Mouse (Mus musculus) cerebellum, adult 9-11 months (tissue): Measurements from ENCODE around the gene Lgr4.

Experiments used
- DNase-seq: peaks from one replicate; pipeline ENCODE4 v3.0.0; 2022

The Lgr4 gene

DNA sequence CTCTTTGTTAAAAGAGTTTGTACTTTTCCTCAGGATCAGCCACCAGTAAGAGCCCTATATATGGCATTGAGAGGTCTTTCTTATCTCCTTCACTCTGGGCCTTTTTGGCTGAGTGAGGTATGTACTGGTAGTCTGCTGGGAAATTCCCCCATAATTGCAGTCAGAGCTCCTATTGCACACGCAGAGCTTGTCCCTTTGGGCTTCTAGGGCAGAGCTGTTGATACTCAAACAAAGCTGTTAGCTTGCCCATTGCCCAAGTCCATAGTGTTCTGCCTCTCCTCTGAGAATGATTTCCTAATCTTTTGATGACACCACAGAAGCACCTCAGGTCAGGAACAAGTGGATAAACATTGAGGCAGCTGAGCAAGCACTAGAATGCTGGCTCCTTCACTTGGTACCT, 67.5 kb downstream of the Lgr4 start:
- DNase-seq: no peak

DNA sequence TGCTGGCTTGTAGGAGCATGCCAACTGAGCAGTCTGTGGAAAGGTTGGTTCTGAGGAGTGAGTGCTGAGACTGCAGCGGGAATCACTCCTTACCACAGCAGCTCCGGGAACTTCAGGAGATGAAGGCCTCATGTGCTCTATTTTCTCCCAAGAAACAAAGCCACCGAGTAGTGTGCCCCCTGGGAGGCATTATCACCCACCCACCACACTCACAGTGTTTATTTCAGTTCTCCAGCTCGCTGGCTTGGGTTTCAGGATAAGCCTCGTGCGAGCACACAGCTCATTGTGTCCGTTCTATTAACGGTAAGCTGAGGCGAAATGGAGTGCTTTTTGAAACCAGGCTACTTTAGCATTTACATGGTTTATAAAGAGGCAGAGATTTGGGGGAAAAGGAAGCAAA, 68.1 kb downstream of the Lgr4 start:
- no peak for DNase-seq

DNA sequence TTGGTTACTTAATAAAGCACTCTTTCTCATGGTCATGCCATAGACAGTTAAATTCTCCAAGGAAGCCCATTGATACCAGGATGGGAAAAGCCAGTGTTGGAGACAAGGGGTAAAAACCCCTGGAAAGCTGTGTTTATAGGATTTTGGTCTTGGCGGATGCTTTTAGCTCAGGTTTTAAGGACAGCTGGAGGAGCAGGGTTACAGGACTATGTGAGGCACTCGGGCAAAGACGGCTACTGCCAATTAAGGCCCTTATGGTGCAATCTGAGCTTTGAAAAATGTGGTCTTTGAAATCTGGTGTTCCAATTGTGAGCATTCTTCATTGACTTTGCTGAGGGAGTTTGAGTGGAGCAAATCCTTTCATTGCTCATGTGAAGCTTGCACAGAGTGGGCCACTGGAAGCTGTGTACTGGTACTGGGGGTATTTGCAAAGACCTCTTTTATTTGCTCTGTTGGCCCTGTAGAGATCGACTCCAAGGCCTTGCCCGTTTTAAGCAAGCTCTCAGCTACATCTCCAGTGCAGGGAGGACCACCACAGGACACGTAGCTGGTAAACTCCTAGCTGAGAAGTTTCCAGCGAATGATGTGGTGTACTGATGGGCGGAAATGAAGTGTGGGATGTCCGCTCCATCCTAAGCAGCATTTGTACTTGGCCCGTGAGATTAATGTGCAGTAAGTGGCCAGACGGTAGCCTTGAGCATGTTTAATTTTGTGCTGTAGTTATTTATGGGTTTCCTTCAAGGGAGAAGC, 68.8 kb downstream of the Lgr4 start:
- DNase-seq: no peak

DNA sequence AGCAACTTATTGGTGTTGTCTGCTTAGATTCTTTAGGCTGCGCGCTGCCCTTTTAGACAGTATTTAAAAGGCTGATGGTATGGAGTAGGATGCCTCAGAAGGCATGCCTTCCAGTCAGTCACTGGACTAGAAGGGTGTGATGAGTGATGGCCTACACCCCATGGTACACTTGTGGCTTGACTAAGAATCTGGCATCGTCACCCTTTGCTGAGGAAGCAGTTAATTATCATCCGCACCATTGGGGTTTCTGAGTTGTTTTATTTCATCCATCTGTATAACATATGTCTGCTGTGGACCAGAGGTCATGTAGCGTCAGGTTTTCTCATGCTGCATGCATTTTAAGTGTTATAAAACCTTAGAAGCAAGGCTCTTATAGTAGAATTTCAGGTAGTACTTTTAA, 70.5 kb downstream of the Lgr4 start:
- DNase-seq: no peak

DNA sequence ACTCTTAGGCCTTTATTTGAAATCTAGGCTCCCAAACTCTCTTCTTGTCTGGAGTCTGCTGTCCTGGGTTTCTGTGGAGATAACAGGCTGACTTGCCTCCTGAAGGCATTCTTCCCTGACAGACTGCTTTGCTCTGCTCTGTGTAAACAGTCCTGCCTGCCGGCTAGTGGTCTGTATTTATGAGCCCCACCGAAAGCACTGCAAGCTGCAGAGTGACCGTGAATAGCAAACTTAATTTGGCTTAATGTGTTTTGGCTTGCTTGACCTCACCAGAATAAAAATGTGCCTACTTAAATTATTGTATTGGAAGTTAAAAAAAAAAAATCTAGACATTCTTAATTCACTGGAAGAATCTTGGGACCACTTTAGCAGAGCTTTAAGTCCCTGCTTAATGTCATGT, 71.7 kb downstream of the Lgr4 start:
- DNase-seq: no peak

DNA sequence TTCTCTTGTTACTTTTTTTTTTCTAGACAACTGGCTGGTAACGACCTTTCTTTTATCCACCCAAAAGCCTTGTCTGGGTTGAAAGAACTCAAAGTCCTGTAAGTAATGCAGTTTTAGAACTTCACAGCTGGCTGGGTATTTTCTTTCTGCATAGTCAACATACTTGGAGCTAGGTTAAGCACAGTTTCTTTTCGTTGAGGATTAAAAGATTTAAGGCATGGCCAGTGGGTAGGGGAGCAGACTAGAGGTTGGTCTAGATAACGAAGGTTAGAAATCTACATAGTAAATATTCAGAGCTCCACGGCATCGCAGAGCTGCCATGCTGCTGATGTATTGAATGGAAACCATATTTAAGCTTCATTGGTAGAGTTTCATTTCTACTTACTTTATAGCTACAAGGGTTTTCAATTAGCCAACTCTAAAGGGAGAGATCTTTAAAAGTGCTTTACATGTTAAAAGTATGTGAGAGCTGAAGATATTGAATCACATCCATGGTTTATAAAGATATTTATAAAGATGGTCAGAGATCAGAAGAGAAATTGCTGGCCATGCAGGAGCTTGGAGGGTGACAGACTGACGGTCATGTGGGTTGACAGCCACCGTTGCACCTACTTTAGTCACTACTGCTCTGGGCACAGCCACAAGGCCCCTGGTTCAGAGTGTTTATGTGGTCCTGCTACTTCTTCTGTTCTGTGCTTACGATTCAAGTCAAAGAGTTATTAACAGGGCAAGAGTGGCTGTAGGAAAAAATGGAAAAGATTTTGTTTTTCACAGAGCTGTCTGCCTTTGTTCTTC, 72.4 kb downstream of the Lgr4 start:
- DNase-seq: no peak

DNA sequence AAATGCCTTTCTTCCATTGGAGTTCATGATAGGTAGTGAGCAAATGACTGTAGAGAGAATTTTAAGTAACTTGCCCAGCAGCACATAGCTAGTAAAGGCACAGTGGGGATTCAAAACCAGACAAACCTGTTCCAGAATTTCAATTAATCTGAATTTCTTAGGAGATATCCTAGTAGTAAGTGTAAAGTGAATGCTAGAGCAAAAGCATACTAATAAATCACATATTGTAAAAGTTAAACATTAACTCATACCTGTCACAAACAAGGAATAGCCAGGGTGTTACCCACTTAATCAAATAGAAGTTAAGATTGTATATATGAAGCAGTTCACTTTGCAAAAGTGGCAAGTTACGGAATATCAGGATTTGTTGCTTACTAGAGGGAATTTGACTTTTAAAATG, 74.3 kb downstream of the Lgr4 start:
- no peak for DNase-seq

DNA sequence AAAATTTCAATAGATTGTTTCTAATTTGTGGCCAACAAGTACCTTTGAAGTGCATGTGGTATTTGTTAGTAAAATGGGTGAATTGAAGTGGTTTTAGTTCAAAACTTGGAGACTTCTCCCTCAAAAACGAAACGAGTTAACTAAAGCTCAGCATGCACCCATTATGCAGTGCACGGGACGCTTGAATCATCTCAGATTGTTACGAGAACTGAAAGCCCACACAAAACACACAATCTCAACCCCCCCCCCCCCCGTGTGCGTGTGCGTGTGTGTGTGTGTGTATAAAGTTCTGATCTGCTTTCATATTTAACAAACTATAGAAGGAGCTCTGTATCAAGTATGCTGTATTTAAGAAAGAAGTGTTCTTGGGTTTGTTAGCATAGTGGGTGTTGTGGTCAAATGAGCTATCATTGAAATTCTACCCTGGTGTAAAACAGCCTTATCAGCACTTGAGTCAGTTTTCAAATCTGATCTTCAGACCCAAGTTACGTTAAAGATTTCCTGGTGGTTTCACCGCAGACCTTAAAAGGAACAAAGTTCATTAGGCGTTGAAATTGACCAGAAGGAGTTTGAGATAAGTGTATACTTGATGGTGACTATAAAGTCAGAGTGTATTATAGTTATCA, 75.1 kb downstream of the Lgr4 start:
- DNase-seq: no peak

DNA sequence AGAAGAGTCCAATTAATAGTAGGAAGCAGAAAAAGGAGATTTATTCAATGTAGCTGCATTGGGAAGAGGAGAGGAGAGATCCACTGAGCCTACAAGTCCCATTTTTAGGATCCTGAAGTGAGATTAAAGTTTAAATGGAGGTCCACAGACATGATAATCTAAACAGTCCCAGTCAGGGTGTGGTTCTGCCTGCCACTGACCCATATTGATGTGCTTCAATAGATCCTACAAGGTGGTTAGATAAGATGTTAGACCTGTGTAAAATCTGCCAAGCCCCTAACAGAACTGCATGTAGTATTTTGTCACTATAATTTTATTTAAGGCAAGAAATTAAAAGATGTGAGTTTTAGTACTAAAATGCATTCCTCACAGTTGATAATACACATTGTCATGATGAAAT, 76.0 kb downstream of the Lgr4 start:
- DNase-seq: no peak

DNA sequence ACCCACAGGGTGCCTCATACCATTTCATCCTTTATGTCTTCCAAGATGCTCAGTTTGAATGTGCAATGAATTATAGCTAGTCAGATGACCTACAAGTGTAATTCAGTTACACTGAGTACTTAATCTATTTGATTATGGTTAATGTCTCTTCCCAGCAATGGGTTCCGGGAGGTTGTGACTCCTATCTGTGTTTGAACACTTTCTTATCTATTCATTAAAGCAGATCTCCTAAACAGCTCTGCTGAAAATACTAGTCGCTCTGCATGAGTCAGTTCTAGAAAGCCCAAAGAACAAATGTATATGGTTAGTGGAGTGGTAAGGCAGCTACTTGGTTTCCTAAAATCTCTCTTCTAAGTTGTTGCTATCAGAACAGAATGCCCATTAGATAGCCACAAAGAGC, 77.6 kb downstream of the Lgr4 start:
- no peak for DNase-seq

DNA sequence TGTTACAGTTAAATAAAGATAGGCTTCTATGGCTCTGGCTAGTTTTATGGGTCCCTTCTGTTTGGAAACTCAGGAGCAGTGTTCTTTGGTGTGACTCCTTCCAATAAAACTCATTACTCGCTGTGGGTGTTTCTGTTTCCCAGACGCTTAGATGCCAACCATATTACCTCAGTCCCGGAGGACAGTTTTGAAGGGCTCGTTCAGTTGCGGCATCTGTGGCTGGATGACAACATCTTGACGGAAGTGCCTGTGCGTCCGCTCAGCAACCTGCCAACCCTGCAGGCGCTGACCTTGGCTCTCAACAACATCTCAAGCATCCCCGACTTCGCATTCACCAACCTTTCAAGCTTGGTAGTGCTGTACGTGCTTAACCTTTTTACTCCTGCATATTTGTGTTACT, 79.0 kb downstream of the Lgr4 start:
- no peak for DNase-seq

DNA sequence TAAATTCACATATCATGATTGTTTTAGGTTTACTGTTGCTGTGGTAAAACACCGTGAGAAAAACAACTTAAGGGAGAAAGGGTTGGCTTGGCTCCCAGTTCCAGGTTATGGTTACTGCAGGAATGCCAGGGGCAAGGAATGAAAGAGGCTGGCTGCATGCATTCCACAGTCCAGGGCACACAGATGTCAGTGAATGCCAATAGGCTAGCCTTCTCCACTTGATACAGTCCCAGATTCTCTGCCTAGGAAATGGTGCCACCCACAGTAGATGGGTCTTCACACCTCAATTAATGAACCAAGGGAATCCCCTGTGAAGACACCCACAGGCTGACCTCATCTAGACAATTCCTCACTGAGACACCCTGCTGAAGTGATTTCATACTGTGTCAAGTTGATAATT, 87.2 kb downstream of the Lgr4 start:
- no peak for DNase-seq

DNA sequence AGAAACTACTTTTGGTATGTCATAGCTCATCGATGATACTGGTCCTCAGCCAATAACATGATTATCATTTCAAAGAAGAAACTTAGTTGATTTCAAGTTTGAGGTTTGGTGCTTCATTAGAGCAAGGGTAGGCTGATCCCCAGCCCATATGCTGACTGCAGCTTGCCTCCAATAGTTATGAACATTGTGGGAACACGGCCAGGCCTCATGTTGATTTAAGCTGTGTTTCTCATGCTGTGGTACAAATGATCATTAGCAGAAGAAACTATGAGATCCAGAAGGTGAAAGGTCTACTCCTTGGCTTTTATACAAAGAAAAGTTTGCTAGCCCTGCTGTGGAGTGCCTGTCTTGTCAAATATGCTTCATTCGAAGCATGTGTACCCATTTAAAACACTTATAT, 87.7 kb downstream of the Lgr4 start:
- peak; percentile 53 for DNase-seq

DNA sequence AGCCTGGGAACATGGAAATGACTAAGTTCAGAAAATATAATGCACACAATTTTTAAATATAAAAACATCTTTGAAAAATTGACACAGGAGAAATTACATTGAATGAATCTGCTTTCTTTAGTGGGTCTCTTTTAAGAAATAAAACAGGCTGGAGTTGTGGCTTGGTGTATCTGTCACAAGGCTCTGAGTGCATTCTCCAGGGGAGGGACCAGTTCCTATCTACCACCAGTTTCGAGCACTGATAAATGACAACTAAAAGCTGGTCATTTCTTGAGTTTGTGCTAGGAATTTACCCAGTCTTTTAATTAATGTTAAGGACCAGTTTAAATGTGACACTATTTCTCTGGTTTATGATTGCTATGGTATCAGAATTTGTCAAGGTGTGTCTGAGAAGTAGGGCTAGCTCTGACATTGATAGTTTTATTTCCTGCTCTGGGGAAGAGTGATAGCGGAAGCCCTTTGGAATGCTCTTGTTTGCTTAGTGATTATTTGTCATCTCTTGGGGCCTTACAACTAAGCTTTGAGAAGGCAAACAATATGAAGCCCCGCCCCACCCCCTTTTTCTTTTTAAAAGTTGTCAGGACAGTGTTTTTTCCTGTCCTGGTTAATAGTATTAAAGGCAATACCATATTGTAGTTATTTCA, 88.3 kb downstream of the Lgr4 start:
- DNase-seq: no peak

DNA sequence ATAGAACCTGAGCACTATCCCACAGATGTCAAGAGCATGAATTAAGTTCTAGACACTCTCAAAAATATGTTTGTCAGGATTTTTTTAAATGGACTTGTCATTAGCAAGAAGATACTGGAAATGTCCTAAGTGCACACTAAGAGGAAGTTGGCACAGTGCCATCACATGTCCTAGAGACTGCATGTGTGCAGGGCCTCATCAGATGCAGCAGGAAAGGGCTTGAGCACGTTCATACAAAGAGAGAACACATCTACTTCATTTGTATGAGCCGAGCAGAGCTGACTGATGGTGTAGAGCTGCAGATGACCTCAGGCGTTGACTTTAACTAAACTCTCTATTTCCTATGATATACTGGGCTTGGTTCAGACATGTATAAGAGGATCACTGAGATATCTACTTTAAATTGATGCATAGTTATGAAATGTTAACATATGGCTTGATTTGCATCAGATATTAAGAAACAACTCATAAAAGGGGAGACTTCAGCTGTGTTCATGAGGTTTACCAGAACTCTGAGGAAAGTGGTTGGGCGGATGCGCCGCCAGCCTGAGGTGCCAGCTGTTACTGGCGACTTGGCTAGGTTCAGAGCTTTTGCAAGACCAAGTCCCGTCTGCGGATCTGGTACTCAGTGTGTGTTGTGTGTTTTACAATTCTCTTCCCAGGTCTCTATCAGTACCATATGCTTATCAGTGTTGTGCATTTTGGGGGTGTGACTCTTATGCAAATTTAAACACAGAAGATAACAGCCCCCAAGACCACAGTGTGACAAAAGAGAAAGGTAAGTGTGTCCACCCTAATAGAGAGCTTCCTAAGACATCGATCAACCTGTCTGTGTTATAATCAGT, 90.2 kb downstream of the Lgr4 start:
- DNase-seq: no peak

DNA sequence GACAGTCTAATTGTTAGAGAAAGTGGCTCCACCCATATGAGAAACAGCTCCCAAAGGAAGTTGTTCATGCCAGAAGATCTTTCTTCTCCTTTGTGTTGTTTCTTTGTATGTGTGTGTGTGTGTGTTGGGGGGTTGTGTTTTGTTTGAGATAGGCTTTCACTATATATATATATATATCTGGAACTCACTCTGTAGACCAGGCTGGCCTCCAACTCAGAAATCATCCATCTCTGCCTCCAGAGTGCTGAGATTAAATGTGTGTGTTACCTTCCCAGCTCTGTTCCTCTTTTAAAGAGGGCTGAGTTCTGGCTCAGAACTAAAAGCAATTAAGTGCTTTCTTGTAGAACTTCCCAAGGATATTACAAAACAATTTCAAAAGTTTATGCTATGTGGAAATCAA, 92.0 kb downstream of the Lgr4 start:
- DNase-seq: no peak

DNA sequence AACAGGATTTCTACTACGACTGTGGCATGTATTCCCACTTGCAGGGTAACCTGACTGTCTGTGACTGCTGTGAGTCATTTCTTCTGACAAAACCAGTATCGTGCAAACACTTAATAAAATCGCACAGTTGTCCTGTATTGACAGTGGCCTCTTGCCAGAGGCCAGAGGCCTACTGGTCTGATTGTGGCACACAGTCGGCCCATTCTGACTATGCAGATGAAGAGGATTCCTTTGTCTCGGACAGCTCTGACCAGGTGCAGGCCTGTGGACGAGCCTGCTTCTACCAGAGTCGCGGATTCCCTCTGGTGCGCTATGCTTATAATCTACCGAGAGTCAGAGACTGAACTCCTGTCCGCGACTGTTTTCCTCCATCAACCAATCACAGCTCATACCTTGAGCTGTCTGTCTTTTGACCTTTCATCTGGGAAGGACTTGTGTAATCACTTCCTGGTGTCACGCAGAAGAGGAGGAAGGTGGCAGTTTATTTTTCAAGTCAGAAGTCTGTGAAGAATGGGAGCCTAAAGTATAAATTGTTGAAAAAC, 94.8 kb downstream of the Lgr4 start:
- no peak for DNase-seq

DNA sequence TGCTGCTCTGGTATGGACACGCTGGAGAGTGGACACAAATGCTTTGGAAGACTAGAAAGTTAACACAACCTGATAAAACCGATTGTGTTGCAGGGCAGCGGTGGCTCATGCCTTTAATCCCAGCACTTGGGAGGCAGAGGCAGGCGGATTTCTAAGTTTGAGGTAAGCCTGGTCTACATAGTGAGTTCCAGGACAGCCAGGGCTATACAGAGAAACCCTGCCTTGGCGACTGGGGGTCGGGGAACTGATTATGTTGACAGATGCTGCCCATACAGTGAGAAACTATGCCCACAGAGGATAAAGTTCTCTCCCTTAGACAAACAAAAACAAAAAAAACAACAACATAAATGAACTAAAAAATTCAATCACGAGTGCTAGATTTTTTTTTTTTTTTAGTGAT, 99.6 kb downstream of the Lgr4 start:
- no peak for DNase-seq

DNA sequence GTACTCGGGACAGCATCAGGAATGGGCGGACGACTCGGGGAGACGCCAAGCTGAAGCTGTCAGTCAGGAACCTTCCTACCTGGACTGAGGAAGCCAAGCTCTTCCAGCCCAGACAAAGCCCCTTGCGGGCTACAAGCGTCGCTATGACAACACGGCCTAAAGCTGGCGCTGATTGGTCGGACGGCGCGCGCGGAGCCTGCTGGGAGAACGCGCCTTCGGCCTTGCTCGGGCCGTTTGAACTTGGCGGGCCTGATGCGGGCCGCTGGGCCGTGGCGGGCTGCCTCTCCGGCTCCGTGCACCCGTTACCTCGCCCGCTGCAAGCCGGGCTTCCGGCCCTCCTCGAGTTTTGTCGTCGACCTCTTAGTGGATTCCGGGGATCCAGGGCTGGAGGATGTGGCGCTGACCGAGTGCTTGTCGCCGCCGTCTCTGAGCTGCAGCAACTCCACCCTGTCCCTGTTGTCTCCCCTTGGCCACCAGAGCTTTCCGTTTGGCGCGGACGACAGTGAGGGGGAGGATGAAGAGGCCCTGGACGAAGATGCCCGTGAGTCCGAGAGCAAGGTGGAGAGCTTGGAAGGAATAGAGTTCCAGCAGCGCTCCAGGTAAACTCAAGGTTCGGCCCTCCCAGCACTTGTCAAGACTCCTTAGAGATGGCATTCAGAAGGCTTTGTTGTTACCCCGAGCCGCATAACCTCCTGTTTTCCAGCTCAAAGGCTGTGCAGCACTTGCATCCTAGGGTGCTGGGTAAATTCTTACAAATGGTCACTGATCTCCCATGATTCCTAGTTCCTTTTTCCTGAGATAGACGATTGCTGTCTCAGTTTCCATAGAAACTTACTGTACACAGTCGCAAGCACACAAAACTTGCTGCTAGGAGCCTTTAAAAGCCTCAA, 100.4 kb downstream of the Lgr4 start, which contains the start of gene Ccdc34:
TSS of gene Ccdc34 (plus strand) at position 202 of the 890 bp plus-strand sequence.
- DNase-seq: peak; percentile 92

DNA sequence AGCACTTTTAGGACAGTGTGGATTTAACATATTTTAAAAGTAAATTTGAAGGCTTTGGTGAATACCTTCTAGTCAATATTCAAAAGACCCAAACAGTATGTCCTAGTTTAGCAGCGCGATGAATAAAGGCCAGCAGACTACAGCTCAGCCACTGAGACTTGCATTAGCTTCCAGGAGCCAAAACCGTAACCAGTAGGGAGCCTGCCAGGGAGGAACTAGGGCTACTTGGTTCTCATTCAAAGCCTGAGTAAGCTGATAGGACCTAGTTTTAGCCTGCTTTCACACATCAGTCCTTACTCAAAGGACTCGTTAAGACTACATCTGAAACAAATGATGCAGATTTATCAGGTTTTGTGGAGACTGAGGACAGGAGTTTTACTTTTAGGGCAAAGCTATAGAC, 102.2 kb downstream of the Lgr4 start:
- no peak for DNase-seq

DNA sequence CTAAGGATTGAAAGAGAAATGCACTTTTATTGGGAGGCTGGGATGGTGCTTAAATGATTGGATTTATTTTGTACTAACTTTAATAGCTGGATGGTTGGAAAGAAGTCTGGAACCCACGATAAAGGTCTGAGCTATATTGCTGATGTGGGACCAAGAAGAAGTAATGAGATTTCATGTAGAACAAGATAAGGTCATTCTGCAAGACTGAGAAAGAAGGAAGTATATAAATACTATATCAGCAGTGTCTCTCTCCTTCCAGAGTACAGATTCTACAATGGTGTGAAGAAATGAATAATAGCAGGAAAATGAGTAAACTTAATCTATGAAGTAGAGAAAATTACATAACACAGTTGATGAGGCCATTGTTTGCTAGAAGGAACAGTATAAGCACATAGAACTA, 103.0 kb downstream of the Lgr4 start:
- DNase-seq: no peak
